Mouse (Mus musculus) MEL (cell line): Measurements from ENCODE around the gene Atxn7. TPM values are rescaled to one million over a fixed set of nuclear protein-coding genes. Genes with fewer than 3 reads are reported as not detected.

Experiments used
- DNase-seq: peaks from one replicate; pipeline ENCODE4 v3.0.0; 2011; ENCODE audit warnings: low read depth, low spot score
- H3K27ac ChIP-seq: 2 replicates; pipeline ENCODE4 v1.5.1; 2012; ENCODE audit warnings: low read depth, mild to moderate bottlenecking, control low read depth, low read length, moderate library complexity; ENCODE audit not compliant: control insufficient read depth
- H3K27me3 ChIP-seq, 2 experiments: fragments of 150-350 bp in 1 of 2; sonication (generic) in 1 of 2; 2 replicates each; pipeline ENCODE4 v1.6.1; 2012; ENCODE audit warnings: low read length in 2 of 2, mild to moderate bottlenecking in 2 of 2, improper control_type of control experiment in 1 of 2, moderate library complexity in 1 of 2; ENCODE audit not compliant: insufficient read depth in 2 of 2, control insufficient read depth in 1 of 2
- H3K36me3 ChIP-seq, 2 experiments: 2 replicates each; pipeline ENCODE4 v1.6.1; 2012 to 2014; ENCODE audit warnings: low read length in 2 of 2, improper control_type of control experiment in 1 of 2, inconsistent platforms in 1 of 2, mild to moderate bottlenecking in 1 of 2; ENCODE audit not compliant: insufficient read depth in 2 of 2, control insufficient read depth in 1 of 2
- H3K4me1 ChIP-seq, 2 experiments: fragments of 150-350 bp in 1 of 2; sonication (generic) in 1 of 2; 2 replicates each; pipeline ENCODE4 v1.6.1; 2012; ENCODE audit warnings: low read length in 2 of 2, improper control_type of control experiment in 1 of 2, mild to moderate bottlenecking in 1 of 2; ENCODE audit not compliant: insufficient read depth in 2 of 2, control insufficient read depth in 1 of 2
- H3K4me3 ChIP-seq, 2 experiments: fragments of 150-350 bp in 1 of 2; sonication (generic) in 1 of 2; 2 replicates each; pipeline ENCODE4 v1.5.1; 2012; ENCODE audit warnings: low read depth in 2 of 2, low read length in 2 of 2, mild to moderate bottlenecking in 2 of 2, moderate library complexity in 2 of 2, control low read depth in 1 of 2, improper control_type of control experiment in 1 of 2; ENCODE audit not compliant: control insufficient read depth in 1 of 2, insufficient read depth in 1 of 2
- H3K79me2 ChIP-seq: 2 replicates; pipeline ENCODE4 v1.6.1; 2012; ENCODE audit warnings: mild to moderate bottlenecking, low read length, moderate library complexity; ENCODE audit not compliant: control insufficient read depth, poor library complexity, insufficient read depth
- H3K9ac ChIP-seq: 2 replicates; pipeline ENCODE4 v1.6.1; 2012; ENCODE audit warnings: low read depth, mild to moderate bottlenecking, control low read depth, low read length, moderate library complexity; ENCODE audit not compliant: control insufficient read depth, poor library complexity, severe bottlenecking
- H3K9me3 ChIP-seq: fragments of 150-350 bp; sonication (generic); replicated peaks from 2 replicates; pipeline ENCODE4 v1.6.1; 2012; ENCODE audit warnings: mild to moderate bottlenecking, low read length, improper control_type of control experiment, moderate library complexity; ENCODE audit not compliant: insufficient read depth
- CHD2 ChIP-seq: IDR thresholded peaks from 2 replicates; pipeline ENCODE4 v1.6.1; 2011; ENCODE audit warnings: low read length, improper control_type of control experiment
- CTCF ChIP-seq, 3 experiments: IDR thresholded peaks in 2 of 3; conservative IDR thresholded peaks in 1 of 3; 2 replicates each; pipeline ENCODE4 v1.5.1; 2011 to 2012; ENCODE audit warnings: low read length in 3 of 3, low read depth in 2 of 3, mild to moderate bottlenecking in 2 of 3, improper control_type of control experiment in 1 of 3, inconsistent platforms in 1 of 3, mixed read lengths in 1 of 3, moderate library complexity in 1 of 3; ENCODE audit not compliant: control insufficient read depth in 1 of 3, insufficient read depth in 1 of 3, poor library complexity in 1 of 3, severe bottlenecking in 1 of 3
- E2F4 ChIP-seq: IDR thresholded peaks from 2 replicates; pipeline ENCODE4 v1.6.1; 2011; ENCODE audit warnings: low read depth, low read length, improper control_type of control experiment, borderline replicate concordance
- EP300 ChIP-seq, 2 experiments: IDR thresholded peaks; 2 replicates each; pipeline ENCODE4 v1.6.1; 2011; ENCODE audit warnings: improper control_type of control experiment in 2 of 2, low read length in 2 of 2, low read depth in 1 of 2, mild to moderate bottlenecking in 1 of 2
- GATA1 ChIP-seq: IDR thresholded peaks from 2 replicates; pipeline ENCODE4 v1.6.1; 2011; ENCODE audit warnings: low read depth, low read length, improper control_type of control experiment
- HCFC1 ChIP-seq: IDR thresholded peaks from 2 replicates; pipeline ENCODE4 v1.6.1; 2012; ENCODE audit warnings: low read depth, mild to moderate bottlenecking, inconsistent platforms, low read length, improper control_type of control experiment, moderate library complexity
- JUND ChIP-seq: IDR thresholded peaks from 2 replicates; pipeline ENCODE4 v1.6.1; 2011; ENCODE audit warnings: low read depth, mild to moderate bottlenecking, improper control_type of control experiment, low read length
- KAT2A ChIP-seq: conservative IDR thresholded peaks from 2 replicates; pipeline ENCODE4 v1.6.1; 2012; ENCODE audit warnings: low read depth, low read length, improper control_type of control experiment, inconsistent platforms
- MAX ChIP-seq: IDR thresholded peaks from 2 replicates; pipeline ENCODE4 v1.6.1; 2011; ENCODE audit warnings: low read length, improper control_type of control experiment
- MEF2A ChIP-seq: IDR thresholded peaks from 2 replicates; pipeline ENCODE4 v1.6.1; 2014; ENCODE audit warnings: low read depth, mild to moderate bottlenecking, inconsistent platforms, low read length, improper control_type of control experiment; ENCODE audit not compliant: poor library complexity, insufficient replicate concordance, severe bottlenecking; ENCODE audit errors: extremely low read depth
- MXI1 ChIP-seq: IDR thresholded peaks from 2 replicates; pipeline ENCODE4 v1.6.1; 2011; ENCODE audit warnings: mild to moderate bottlenecking, low read depth, low read length, improper control_type of control experiment
- MYB ChIP-seq: IDR thresholded peaks from 2 replicates; pipeline ENCODE4 v1.6.1; 2011; ENCODE audit warnings: mild to moderate bottlenecking, low read depth, low read length, improper control_type of control experiment
- NELFE ChIP-seq: IDR thresholded peaks from 2 replicates; pipeline ENCODE4 v1.6.1; 2011; ENCODE audit warnings: low read depth, low read length, improper control_type of control experiment
- NRF1 ChIP-seq: IDR thresholded peaks from 2 replicates; pipeline ENCODE4 v1.6.1; 2014; ENCODE audit warnings: low read depth, mild to moderate bottlenecking, inconsistent platforms, low read length, improper control_type of control experiment, moderate library complexity; ENCODE audit not compliant: poor library complexity, insufficient read depth, severe bottlenecking
- RAD21 ChIP-seq: IDR thresholded peaks from 2 replicates; pipeline ENCODE4 v1.6.1; 2011; ENCODE audit warnings: mild to moderate bottlenecking, low read depth, low read length, improper control_type of control experiment
- RCOR1 ChIP-seq: IDR thresholded peaks from 2 replicates; pipeline ENCODE4 v1.6.1; 2012; ENCODE audit warnings: low read depth, mild to moderate bottlenecking, inconsistent platforms, low read length, improper control_type of control experiment
- SIN3A ChIP-seq: IDR thresholded peaks from 2 replicates; pipeline ENCODE4 v1.6.1; 2012; ENCODE audit warnings: low read length, improper control_type of control experiment, inconsistent platforms
- TBP ChIP-seq: IDR thresholded peaks from 2 replicates; pipeline ENCODE4 v1.8.0; 2011; ENCODE audit warnings: low read depth, low read length, improper control_type of control experiment
- TCF12 ChIP-seq: IDR thresholded peaks from 2 replicates; pipeline ENCODE4 v1.6.1; 2014; ENCODE audit warnings: low read depth, mild to moderate bottlenecking, inconsistent platforms, low read length, improper control_type of control experiment, moderate library complexity
- UBTF ChIP-seq: IDR thresholded peaks from 2 replicates; pipeline ENCODE4 v1.6.1; 2012; ENCODE audit warnings: low read depth, mild to moderate bottlenecking, inconsistent platforms, low read length, improper control_type of control experiment, moderate library complexity, borderline replicate concordance; ENCODE audit not compliant: insufficient read depth
- USF1 ChIP-seq: IDR thresholded peaks from 2 replicates; pipeline ENCODE4 v1.6.1; 2014; ENCODE audit warnings: low read depth, mild to moderate bottlenecking, inconsistent platforms, low read length, improper control_type of control experiment, moderate library complexity
- ZMIZ1 ChIP-seq: IDR thresholded peaks from 2 replicates; pipeline ENCODE4 v1.6.1; 2012; ENCODE audit warnings: low read depth, mild to moderate bottlenecking, inconsistent platforms, low read length, improper control_type of control experiment, moderate library complexity
- ZNF384 ChIP-seq: IDR thresholded peaks from 2 replicates; pipeline ENCODE4 v1.6.1; 2012; ENCODE audit warnings: low read depth, mild to moderate bottlenecking, inconsistent platforms, low read length, improper control_type of control experiment
- polyA plus RNA-seq, 2 experiments: library from polyadenylated mRNA; stranded (reverse) in 1 of 2; unstranded in 1 of 2; fragments of >175 nt in 1 of 2; fragments of >200 nt in 1 of 2; gene quantifications; 2 replicates each; pipeline versions ENCODE4 v1.2.1 to v1.2.4; 2012; ENCODE audit warnings: low replicate concordance in 2 of 2, low read depth in 1 of 2; ENCODE audit not compliant: insufficient read length in 2 of 2, insufficient read depth in 1 of 2, missing spikeins in 1 of 2
- total RNA-seq: library from RNA; depleted of rRNA; stranded (reverse); fragments of 300-350 nt; gene quantifications from 2 replicates; pipeline ENCODE4 v1.2.3, GENCODE M21; 2012

The Atxn7 gene
- total and polyA plus RNA-seq, 3 experiments: 2.3 to 7.7 TPM; not detected in 1

DNA sequence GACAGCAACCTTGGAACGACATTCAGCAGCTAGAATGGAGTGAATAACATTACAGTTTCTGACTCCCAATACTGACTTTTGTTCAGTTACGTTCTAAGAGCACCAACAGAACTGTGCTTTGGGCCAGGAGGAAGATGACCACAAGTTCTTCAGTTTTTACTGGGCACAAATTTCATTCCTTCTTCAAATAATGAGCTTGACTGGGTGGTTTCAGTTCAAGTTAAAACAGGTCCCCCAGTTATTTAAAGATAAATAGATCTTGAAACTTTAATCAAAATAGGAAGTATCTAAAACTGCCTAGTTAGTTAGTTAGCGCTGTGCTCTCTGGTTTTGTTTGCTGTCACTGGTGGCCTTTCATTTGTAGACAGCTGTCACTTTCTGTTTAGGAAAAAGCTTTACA lies 107.3 kb downstream of the Atxn7 start:
- H3K27ac ChIP-seq: peak overlapping the region; percentile 58; the same call in 1 of the 2 replicates
- TF ChIP-seq HCFC1 (no peak), NRF1 (no peak), MAX (no peak), ZMIZ1 (no peak), GATA1 (no peak), RCOR1 (no peak), USF1 (no peak), SIN3A (no peak), MEF2A (no peak), TCF12 (no peak), KAT2A (no peak), NELFE (no peak), JUND (no peak), MYB (no peak), TBP (no peak), EP300 (IDR thresholded peaks at IDR 0.05; ENCODE audit: low read depth in 1 of 2, low read length in 2 of 2) (no peak)
- TF ChIP-seq, all 39 proteins: peak for 0
- H3K79me2 ChIP-seq: no peaks in the 10 kb centered on the region
- no peak overlapping the region for H3K4me3 ChIP-seq
- H3K36me3 ChIP-seq: peaks cover 0 to 12% of the 10 kb centered on the region in 2 experiments; a peak in 2 of 4 replicates
- no peaks in the 10 kb centered on the region for H3K27me3 ChIP-seq
- peak; percentile 15 for DNase-seq
- no peak overlapping the region; the same call in 1 of the 2 replicates for H3K9ac ChIP-seq
- H3K4me1 ChIP-seq: peaks cover 2 to 11% of the 10 kb centered on the region in 2 experiments; a peak in 3 of 4 replicates
- no peaks in the 10 kb centered on the region for H3K9me3 ChIP-seq

- Histone ChIP-seq H3K79me2 (no peaks in the 10 kb centered on the region), H3K27ac (no peak overlapping the region), H3K9ac (no peak overlapping the region), H3K4me1 (peaks cover 2 to 11% of the 10 kb centered on the region in 2 experiments; a peak in 3 of 4 replicates), H3K9me3 (no peaks in the 10 kb centered on the region), H3K4me3 (no peak overlapping the region), H3K27me3 (no peaks in the 10 kb centered on the region), H3K36me3 (peaks cover 0 to 12% of the 10 kb centered on the region in 2 experiments; a peak in 2 of 4 replicates)
- TF ChIP-seq CHD2 (no peak), NRF1 (no peak), ZNF384 (no peak), MXI1 (no peak), ZMIZ1 (no peak), UBTF (no peak), SIN3A (no peak), RAD21 (no peak), GATA1 (no peak), CTCF (IDR thresholded peaks at IDR 0.05 in 2 of 3, conservative IDR thresholded peaks at IDR 0.05 in 1 of 3; ENCODE audit: control insufficient read depth in 1 of 3, insufficient read depth in 1 of 3, low read depth in 2 of 3, low read length in 3 of 3, poor library complexity in 1 of 3, severe bottlenecking in 1 of 3) (no peak), E2F4 (no peak), MAX (no peak), TBP (no peak), USF1 (no peak), HCFC1 (no peak)
- DNase-seq: no peak
Observed at GRCm38 (mm10) chr14:14070541-14071315, 109.5 kb downstream of the Atxn7 start.
